Mouse (Mus musculus): ENCODE data around the gene Babam2.

GRCm38 (mm10) chr5:31758310-31759091 lies 61.0 kb downstream of the Babam2 start:
- no peak for TF ChIP-seq CTCF (IDR thresholded peaks at IDR 0.05; ENCODE audit: low read depth)
- TF ChIP-seq EP300 (IDR thresholded peaks at IDR 0.05; ENCODE audit: low read depth), result no peak
